Mouse (Mus musculus) forebrain, embryonic 14.5 days (tissue): ENCODE measurements at regions not wholly inside any gene's neighbourhood (a gene's known extent, or its start where the extent isn't known, plus 50 kb on each side); places are given as distances from the start of the nearest gene placed in this dataset.
A peak's percentile ranks its signal among the peaks of the same experiment; 100 is the strongest.

Source experiments
- ATAC-seq: fragments of 200-750 bp; cut with Nextera tagmentation; 2 replicates; pipeline ENCODE4 v1.8.0; 2017; ENCODE audit warnings: mild to moderate bottlenecking, moderate library complexity
- DNase-seq: peaks from one replicate; pipeline ENCODE4 v3.0.0-alpha.2; 2015; ENCODE audit warnings: low spot score
- H3K27ac ChIP-seq: fragments of 300-500 bp; sonication (generic); 2 replicates; pipeline ENCODE4 v1.5.1; 2014; ENCODE audit warnings: low read depth, mild to moderate bottlenecking, control low read depth, low read length, moderate library complexity
- H3K27me3 ChIP-seq: fragments of 300-500 bp; sonication (generic); replicated peaks from 2 replicates; pipeline ENCODE4 v1.6.1; 2014; ENCODE audit warnings: low read length, control low read depth, mixed read lengths; ENCODE audit not compliant: control insufficient read depth, insufficient read depth
- H3K36me3 ChIP-seq: fragments of 300-500 bp; sonication (generic); 2 replicates; pipeline ENCODE4 v1.6.1; 2014; ENCODE audit warnings: low read length, control low read depth; ENCODE audit not compliant: control insufficient read depth, insufficient read depth
- H3K4me1 ChIP-seq: fragments of 300-500 bp; sonication (generic); 2 replicates; pipeline ENCODE4 v1.6.1; 2014; ENCODE audit warnings: antibody characterized with exemption, low read length, control low read depth; ENCODE audit not compliant: control insufficient read depth, insufficient read depth
- H3K4me2 ChIP-seq: fragments of 300-500 bp; sonication (generic); 2 replicates; pipeline ENCODE4 v1.6.1; 2014; ENCODE audit warnings: mild to moderate bottlenecking, control low read depth, low read length
- H3K4me3 ChIP-seq: fragments of 300-500 bp; sonication (generic); 2 replicates; pipeline ENCODE4 v1.5.1; 2014; ENCODE audit warnings: low read depth, low read length, control low read depth
- H3K9ac ChIP-seq: fragments of 300-500 bp; sonication (generic); 2 replicates; pipeline ENCODE4 v1.6.1; 2014; ENCODE audit warnings: mild to moderate bottlenecking, low read length, control low read depth, moderate library complexity
- H3K9me3 ChIP-seq: fragments of 300-500 bp; sonication (generic); replicated peaks from 2 replicates; pipeline ENCODE4 v1.6.1; 2016; ENCODE audit warnings: low read length, control low read depth, mixed read lengths; ENCODE audit not compliant: control insufficient read depth
- WGBS: fragments of 180-500 bp; shearing (Covaris S2); extraction: QIAGEN DNeasy Blood & Tissue Kit; methylation state at CpG from one replicate; pipeline ENCODE4 v1.1.7; 2014; 5-methylcytosine and 5-hydroxymethylcytosine counted together

DNA sequence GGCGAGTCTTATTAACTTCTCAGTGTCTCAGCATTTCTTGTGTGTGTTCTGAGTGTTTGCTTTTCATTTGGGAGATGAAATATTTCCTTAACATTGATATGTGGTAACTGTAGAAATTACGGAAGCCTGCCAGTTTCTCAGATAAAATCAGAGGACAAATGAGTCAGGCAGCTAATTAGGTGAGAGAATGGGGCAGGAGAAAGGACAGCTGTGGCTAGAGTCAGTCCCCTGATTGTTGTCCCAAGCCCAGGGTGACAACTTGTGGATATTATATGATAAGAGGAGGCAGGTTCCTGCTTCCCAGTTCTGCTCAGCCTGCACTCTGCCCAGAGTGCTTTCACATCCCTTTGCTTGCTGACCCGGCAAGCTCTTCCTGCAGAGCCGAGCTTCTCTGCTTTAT lies 1008.7 kb downstream of the Adgrl2 start:
- Histone ChIP-seq H3K9me3 (no peaks in the 10 kb centered on the region), H3K9ac (no peak overlapping the region), H3K36me3 (no peaks in the 10 kb centered on the region), H3K27ac (no peak overlapping the region), H3K4me1 (0 out of 2 replicates have a peak, but pooled peaks cover 4% of the 10 kb centered on the region), H3K4me2 (no peak overlapping the region), H3K27me3 (no peaks in the 10 kb centered on the region), H3K4me3 (no peak overlapping the region)
- WGBS = 35% methylated on average over 4 of the region's 4 CpGs
- DNase-seq (no peak), ATAC-seq (no peak)

DNA sequence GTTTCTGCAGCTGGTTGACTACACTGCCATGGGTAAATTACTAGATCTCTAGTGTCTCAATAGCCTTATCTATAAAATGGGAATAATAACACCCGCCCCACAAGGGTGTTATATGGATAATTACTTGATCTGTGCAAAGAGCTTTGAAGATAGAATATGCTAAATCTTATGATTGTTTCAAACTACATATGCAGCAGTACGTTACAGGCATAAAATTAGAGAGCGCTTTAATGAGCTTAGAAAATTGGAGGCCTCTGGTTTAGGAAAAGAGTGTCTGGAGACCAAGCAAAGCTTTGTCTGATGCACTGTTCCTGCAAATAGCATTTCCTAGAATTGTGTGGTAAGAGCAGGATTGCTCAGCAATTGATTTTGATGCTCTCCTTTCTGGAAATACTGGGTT lies 1013.8 kb downstream of the Adgrl2 start:
- no peak overlapping the region for H3K27ac ChIP-seq
- peak; percentile 11; the same call in 1 of the 2 replicates for ATAC-seq
- H3K36me3 ChIP-seq = no peaks in the 10 kb centered on the region
- 78% methylated on average over 3 of the region's 3 CpGs for WGBS
- no peaks in the 10 kb centered on the region for H3K27me3 ChIP-seq
- H3K9ac ChIP-seq = no peak overlapping the region
- no peaks in the 10 kb centered on the region for H3K9me3 ChIP-seq
- DNase-seq = no peak
- peaks cover 7% of the 10 kb centered on the region for H3K4me1 ChIP-seq
- H3K4me3 ChIP-seq = no peak overlapping the region
- no peak overlapping the region for H3K4me2 ChIP-seq

DNA sequence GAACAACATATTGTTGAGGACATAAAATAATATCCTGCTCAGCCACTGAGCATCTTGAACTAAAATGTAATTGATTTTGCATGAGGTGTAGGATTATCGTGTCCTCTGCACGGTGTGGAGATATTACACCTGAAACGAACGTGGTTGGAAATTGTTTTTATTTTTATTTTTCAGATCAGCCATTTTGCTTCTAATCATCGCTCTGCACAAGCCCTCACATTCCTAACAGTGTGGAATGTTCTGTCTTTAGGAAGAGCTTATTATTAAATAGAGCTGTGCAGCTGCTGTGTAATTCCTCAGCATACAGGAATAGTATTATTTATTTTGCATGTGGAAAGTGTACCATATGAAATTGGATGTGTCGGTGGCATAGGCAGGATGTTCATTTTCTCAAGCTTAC lies 1014.3 kb downstream of the Adgrl2 start:
- Histone ChIP-seq H3K4me1 (peaks cover 7% of the 10 kb centered on the region), H3K27me3 (no peaks in the 10 kb centered on the region), H3K4me2 (no peak overlapping the region), H3K9me3 (no peaks in the 10 kb centered on the region), H3K4me3 (no peak overlapping the region), H3K9ac (no peak overlapping the region), H3K27ac (no peak overlapping the region), H3K36me3 (no peaks in the 10 kb centered on the region)
- no peak for DNase-seq
- 86% methylated on average over 6 of the region's 6 CpGs for WGBS
- 0 out of 2 replicates have a peak, but pooled peaks have one; percentile 17 for ATAC-seq

DNA sequence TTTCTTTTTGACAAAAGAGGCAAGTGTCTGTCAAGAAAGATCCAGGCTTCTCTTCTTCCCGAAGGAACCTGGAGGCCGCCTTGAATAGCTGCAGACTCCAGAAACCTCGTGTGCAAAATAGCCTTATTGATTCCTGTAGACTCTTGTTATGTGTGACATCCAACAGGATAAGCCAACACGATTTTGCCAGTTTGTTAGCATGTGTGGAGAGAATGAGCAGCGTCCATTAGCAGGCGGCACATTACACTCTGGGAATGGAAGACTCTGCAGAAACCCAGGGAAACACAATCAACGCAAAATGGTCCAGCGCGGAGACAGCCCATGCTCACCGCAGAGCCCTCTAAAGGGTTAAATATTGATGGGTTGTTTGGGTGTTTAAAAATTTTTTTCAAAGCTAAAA lies 1014.9 kb downstream of the Adgrl2 start:
- H3K27me3 ChIP-seq = no peaks in the 10 kb centered on the region
- ATAC-seq (no peak; the same call in 1 of the 2 replicates), DNase-seq (no peak)
- H3K36me3 ChIP-seq = no peaks in the 10 kb centered on the region
- 75% methylated on average over 10 of the region's 10 CpGs for WGBS
- H3K9me3 ChIP-seq = no peaks in the 10 kb centered on the region
- H3K4me3 ChIP-seq = no peak overlapping the region
- no peak overlapping the region for H3K9ac ChIP-seq
- H3K4me2 ChIP-seq = no peak overlapping the region
- peaks cover 7% of the 10 kb centered on the region for H3K4me1 ChIP-seq
- H3K27ac ChIP-seq = no peak overlapping the region

DNA sequence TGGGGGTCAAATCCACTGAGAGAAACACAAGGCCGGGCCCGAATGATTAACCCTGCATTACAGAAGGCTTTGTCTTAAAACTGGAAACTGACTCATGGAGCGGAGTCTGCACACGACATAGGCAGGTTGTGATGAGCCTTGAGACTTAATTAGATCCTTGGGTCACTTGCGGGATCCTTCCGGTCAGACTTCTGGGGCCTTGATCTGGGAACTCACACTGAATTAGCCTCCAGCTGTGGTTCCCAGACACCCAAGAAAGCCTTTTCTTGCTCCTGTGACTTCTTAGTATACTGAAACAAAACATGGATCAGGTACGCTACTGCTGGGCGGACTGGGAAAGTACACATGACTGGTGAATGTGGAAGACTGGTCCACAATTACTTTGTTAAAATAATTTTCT lies 1015.8 kb downstream of the Adgrl2 start:
- Histone ChIP-seq H3K36me3 (no peaks in the 10 kb centered on the region), H3K4me2 (no peak overlapping the region), H3K27me3 (no peaks in the 10 kb centered on the region), H3K27ac (no peak overlapping the region), H3K9ac (no peak overlapping the region), H3K4me1 (peaks cover 7% of the 10 kb centered on the region), H3K4me3 (no peak overlapping the region), H3K9me3 (no peaks in the 10 kb centered on the region)
- WGBS = 27% methylated on average over 8 of the region's 8 CpGs
- ATAC-seq (no peak), DNase-seq (no peak)

DNA sequence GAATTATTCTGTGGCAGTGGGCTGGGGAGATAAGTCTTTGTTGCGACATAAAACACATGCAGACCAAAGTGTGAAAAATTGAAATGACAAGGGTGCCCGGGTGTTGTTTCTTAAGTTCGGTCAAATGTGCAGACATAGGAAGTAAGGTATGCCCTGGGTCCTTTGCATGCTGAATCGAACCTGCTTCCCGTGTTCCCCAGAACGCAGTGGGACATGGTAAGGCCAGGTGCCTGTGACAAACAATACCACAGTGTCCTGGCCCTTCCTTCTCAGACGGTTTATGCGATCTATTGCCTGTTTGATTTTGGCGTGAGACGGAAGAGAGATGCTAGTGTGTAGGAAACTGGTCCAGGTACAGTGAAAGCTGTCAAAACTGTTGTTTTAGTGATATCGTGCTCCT lies 1022.1 kb downstream of the Adgrl2 start:
- Histone ChIP-seq H3K9ac (no peak overlapping the region), H3K27ac (no peak overlapping the region), H3K36me3 (no peaks in the 10 kb centered on the region), H3K4me1 (peaks cover 31% of the 10 kb centered on the region), H3K9me3 (no peaks in the 10 kb centered on the region), H3K27me3 (no peaks in the 10 kb centered on the region), H3K4me3 (no peak overlapping the region), H3K4me2 (no peak overlapping the region)
- 88% methylated on average over 11 of the region's 11 CpGs for WGBS
- DNase-seq = no peak
- no peak for ATAC-seq

DNA sequence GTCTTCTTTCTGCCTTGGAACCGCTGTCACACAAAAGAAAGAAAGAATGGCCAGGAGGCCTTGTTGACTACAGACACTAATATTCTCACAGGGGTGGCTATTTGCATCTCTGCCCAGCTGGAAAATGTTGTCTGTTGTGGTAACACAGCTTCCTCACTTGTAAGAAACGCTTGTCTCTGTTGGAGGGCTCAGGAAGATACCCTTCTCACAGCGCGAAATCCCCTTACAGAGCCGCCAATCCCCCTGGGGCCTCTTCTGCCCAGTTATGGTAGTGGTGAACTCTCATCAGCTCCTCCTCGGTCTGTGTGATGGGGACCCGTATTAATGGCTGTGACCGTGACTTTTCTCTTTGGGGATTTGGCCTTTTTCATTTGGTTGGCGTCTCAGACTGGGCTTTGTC lies 1022.5 kb downstream of the Adgrl2 start:
- Histone ChIP-seq H3K36me3 (no peaks in the 10 kb centered on the region), H3K9ac (no peak overlapping the region), H3K4me1 (peaks cover 32% of the 10 kb centered on the region), H3K9me3 (no peaks in the 10 kb centered on the region), H3K27me3 (no peaks in the 10 kb centered on the region), H3K4me2 (no peak overlapping the region), H3K27ac (no peak overlapping the region), H3K4me3 (no peak overlapping the region)
- 47% methylated on average over 9 of the region's 9 CpGs for WGBS
- no peak for DNase-seq
- no peak for ATAC-seq

DNA sequence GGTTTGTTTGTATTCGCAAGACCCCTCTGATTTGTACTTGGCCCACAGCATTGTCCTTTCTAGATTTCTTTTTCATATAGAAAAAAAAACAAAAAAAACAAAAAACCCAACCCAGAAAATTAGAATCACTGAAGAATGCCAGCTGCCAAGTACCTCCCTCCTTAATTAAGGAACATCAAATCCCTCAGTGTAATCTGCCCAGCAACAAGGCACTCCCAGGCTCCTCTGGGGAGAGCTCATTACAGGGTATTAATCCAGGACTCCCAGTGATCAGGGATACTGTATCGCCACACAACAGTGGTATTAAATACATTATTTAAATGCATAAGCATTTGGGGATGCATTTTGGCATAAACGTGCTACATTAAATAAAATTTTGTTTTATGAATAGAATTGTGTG lies 1023.1 kb downstream of the Adgrl2 start:
- Histone ChIP-seq H3K27ac (no peak overlapping the region), H3K36me3 (no peaks in the 10 kb centered on the region), H3K9me3 (no peaks in the 10 kb centered on the region), H3K4me1 (peaks cover 32% of the 10 kb centered on the region), H3K4me3 (no peak overlapping the region), H3K9ac (no peak overlapping the region), H3K27me3 (no peaks in the 10 kb centered on the region), H3K4me2 (no peak overlapping the region)
- ATAC-seq = peak; percentile 47; the same call in 1 of the 2 replicates
- 42% methylated on average over 3 of the region's 3 CpGs for WGBS
- DNase-seq = peak; percentile 64

DNA sequence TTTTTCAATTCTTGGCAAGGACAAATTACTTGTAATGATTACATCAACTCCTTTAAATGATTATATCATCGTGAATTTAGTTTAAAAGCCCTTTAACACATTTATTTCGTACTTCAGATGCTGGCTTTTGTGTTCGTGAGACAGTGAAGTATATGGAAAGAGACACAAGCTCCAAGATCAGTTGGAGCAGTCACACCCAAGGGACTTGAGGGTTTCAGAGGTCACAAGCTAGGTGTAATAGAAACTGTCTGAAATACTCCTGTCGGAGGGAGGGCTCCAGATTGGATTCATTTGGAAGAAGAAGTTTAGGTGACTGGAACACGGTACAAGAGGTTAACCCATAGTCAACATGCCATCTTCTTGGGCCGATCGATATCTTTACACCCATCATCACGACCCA lies 1023.5 kb downstream of the Adgrl2 start:
- no peak overlapping the region for H3K4me2 ChIP-seq
- no peaks in the 10 kb centered on the region for H3K27me3 ChIP-seq
- no peak overlapping the region for H3K27ac ChIP-seq
- no peaks in the 10 kb centered on the region for H3K36me3 ChIP-seq
- no peak for ATAC-seq
- H3K9ac ChIP-seq = no peak overlapping the region
- no peak overlapping the region for H3K4me3 ChIP-seq
- DNase-seq = no peak
- 72% methylated on average over 8 of the region's 8 CpGs for WGBS
- H3K4me1 ChIP-seq = peaks cover 32% of the 10 kb centered on the region
- no peaks in the 10 kb centered on the region for H3K9me3 ChIP-seq
